Mouse (Mus musculus): Measurements from ENCODE around the gene 4931428L18Rik.
"Not testable (repeated sequence)": the region's sequence is repeated elsewhere in the genome, so short reads cannot be mapped to it uniquely, and the experiment has no call there.

Gene 4931428L18Rik

DNA sequence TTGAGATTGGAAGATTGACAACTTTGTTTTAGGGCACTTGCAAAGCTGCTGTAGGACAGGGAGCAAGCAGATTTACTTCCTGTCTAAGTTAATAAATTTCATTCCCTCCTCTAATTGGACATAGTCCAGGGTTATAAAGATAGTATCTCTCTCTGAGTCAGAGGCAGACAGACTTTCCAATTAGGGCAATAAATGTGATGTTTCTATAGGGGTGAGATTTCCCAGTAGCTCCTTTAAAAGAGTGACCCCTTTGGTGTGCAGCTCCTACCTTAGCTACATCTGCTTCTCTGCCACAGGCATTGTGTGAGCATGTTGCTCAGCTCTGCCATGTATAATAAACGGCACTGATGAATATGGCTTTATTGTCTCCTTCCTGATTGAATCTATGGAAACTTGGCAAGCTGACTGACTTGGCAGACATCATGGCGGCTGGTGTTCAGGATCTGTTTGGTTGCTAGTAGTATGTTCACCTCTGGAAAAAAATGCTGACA is 163.6 kb downstream of the 4931428L18Rik start:
- no peak for DNase-seq (ENCODE audit: low spot score in 2 of 2)

DNA sequence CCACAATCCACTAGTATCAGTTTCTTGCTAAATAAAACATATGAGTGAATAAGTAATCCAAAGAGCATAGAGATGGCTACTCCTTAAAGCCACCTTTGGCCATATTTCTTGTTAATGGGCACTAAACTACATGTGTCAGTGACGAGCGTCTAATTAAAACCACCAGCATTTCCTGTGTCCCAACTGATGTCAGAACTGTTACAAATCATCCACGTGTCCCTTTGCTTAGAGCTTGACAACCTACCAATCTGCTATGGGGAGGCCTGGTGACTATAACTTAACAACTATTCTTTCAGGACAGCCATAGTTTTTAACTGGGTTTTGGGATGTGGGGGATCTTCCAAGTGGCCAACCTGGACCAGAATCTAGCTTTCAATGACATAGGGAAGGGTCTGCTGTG is 164.3 kb downstream of the 4931428L18Rik start:
- no peak for DNase-seq (ENCODE audit: low spot score in 2 of 2)

DNA sequence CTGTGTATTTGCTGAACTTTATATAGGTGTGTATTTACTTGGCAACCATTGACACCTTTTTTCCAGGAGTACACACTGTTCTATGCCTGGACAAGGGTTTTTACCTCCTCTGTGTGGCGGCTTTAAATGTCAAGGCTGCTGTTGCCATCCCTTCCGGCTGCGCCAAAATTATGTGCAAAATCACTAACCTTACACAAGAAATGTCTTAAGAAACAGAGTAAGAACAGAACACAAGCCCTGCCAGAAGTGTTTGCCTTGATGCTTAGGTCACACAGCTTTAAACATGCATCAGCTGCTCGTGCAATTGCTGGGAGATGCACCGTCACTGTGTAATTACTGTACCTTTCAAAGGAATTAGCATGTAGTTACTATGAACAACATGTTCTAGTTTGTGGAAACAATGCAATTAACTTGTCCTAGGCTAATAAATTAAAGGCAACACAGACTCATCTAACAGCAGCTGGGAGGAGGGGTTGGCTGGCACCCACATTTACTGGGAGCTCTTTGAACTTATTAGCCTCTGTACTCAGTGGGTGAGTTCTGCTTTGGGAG is 171.0 kb downstream of the 4931428L18Rik start:
- no peak for DNase-seq (ENCODE audit: low spot score in 2 of 2)

DNA sequence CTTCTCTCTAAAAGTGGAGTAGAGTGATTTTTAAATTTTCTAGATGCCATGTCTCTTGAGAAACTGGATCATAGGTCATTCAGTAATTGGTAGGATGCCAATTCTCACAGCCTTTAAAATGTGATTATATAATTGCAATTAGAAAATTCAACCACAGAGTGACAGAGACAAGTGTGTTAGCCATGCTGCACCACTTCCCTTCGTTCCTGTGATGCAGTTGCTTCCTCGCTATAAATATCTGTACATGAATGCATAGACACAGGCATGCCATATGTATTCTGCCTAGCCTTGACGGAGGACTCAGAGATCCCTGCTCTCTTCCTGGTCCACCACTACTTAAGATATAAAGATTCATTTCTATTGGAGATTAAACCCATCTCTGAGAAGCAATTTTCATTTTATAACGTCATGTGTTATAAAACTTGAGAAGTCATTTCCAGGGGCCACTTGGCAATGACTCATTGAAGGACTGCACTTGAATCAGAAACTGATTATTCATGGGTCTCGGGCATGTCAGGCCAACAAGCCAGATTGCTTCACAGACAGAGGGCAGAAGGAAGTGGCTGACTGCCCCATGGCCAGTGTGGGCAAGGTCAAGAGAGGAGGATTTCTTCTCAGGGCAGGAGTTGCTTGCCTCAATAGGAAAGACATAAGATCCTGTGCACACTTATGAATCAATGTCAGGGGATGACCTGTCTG is 172.4 kb downstream of the 4931428L18Rik start:
- no peak for DNase-seq (ENCODE audit: low spot score in 2 of 2)

DNA sequence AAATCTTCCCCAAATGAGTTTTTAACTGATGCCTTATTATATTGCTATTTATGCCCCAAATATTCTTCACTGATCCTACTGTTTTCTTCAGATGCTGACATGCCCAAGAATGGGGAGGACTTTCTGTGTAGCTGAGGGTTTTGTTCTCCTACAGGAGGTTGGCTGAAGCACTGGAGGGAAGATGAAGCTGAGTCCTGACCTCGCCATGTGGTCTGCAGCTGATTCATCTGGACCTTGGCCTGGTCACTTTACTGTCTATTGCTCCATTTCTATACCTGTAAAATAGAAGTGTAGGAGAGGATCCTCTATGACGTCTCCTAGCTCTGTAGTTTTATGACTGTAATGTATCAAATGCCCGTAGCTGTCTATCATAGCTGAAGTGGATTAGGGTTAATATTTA is 179.3 kb downstream of the 4931428L18Rik start:
- DNase-seq (ENCODE audit: low spot score in 2 of 2): no peak

DNA sequence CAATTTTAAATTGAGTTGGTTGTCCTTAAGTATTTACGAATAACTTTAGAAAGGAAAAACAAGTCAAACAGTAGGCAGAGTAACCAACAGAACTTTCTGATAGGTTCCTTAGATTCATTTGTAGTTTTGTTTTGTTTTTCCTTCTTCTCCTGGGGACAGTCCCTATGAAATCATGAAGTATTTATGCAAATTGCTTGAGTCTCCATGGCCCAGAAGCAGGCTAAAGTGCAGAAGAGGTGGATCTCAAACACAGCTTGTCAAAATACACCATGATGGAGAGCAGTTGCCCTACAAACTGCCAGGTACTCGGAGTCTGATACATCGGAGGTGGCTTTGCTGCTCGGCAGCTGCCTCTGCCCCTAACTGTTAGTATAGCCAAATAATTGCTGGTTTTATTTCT is 179.7 kb downstream of the 4931428L18Rik start:
- DNase-seq (ENCODE audit: low spot score in 2 of 2): no peak

DNA sequence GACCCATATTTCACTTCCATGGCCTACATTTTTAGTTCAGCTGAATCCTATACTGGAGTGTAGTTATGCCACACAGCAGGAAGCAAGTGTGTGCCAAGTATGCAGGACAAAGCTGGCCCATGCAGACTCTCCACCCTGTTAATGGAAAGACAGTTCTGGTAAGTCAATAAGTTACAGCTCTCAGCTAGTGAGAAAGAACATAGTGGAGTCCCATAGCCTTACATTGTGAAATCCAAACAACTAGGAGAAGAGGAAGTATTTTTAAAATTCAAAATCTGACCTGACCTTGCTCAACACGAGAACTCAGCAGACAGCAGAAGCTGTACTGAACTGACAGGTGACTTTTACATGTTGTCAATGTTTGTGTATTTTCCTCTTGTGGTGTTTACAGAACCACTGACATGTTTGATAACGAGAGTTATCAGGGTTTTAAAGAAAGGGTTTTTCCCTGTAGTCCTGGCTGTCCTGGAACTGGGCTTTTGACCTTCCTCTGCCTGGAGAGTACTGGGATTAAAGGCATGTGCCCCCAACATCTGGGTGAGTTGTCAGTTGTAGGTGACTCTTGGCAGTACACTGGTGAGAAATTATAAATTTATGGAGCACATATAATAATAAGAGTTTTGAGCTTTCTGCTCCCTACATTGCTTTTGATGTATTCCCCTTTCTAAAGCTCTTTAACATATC is 188.5 kb downstream of the 4931428L18Rik start:
- no peak for DNase-seq (ENCODE audit: low spot score in 2 of 2)

DNA sequence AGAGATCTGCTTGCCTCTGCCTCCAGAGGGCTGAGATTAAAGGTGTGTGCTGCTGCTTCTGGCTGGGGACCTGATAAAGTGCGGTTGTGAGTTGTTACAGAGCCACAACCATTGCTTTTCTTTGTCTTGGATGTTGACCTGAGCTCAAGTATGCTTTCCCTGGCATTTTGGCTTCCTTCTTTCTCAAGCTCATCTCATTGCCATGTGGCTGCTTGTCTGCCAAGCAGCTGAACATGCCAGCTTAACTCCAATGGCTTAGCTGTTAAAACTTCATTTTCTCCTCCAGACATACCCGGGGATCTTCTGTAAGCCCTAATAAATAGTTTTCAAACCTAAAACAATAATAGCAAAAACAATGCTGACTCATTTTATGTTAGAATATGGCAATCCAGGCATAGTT is 190.1 kb downstream of the 4931428L18Rik start:
- DNase-seq (ENCODE audit: low spot score in 2 of 2): no peak

DNA sequence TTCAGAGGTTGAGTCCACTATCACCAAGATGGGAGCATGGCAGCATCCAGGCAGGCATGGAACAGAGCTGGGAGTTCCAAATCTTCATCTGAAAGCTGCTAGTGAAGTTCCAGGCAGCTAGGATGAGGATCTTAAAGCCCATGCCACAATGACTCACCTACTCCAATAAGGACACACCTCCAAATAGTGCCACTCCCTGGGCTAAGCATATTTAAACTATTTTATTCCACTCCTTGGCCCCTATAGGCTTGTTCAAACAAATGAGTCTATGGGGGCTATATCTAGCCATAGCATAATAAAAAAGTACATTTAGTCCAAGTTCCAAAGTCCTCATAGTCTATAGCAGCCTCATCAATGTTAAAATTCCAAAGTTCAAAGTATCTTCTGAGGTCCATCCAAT is 199.3 kb downstream of the 4931428L18Rik start:
- DNase-seq (ENCODE audit: low spot score in 2 of 2): no peak

DNA sequence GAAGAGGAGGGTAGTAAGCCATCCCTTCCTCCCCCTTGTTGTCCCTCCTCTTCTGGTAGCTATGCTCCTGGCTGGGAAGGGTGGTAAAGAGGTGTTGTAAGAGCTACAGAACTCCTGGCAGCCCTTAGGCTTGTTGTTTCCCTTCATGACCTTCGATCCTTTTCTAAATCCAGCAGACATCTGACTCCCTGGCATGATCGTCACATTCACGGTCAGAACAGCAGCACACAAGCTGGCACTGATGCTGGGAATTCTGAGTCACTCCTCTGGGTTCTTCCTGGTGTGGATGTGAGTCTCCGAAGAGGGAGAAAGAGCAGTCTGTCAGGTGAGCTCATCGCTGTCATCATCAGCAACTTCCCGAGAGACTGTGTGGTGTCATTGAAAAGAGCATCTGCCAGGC is 203.2 kb downstream of the 4931428L18Rik start:
- no peak for DNase-seq (ENCODE audit: low spot score in 2 of 2)

DNA sequence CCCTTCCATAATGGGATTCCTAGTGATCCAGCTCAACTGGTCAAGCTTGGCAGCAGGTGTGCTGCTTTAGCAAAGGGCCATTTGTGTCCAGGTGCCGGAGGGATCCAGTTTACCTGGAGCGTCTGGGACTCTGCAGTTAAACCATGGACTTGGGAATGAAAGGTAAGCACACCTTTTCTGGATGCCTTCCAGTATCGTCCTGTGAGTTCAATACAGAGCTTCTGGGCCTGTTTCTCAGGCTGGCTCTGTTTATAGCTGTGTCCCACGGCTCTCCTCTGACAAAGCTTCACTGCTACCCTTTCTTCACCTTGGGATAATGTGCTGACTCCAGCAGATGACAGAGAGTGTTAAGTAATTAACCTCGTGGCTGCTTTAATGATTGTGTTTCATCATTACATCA is 205.1 kb downstream of the 4931428L18Rik start:
- no peak for DNase-seq (ENCODE audit: low spot score in 2 of 2)

DNA sequence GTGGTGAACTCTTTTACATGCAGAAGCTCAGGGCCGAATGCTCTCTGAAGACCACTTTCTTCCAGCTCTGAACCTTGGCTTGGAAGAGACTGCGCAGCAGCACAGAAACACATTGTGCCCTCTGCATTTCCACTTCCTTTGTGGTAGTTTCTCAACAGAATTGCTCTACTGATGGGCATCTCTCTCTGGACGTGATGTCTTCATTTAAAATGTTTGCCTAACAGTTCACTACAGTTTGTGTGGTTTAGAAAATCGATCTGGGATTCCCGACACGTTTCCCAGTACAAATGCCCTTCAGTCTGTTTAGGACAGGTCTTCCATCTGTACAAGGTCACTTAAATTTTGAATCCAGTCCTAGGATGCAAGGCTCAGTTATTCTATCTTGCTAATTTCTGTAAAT is 206.4 kb downstream of the 4931428L18Rik start:
- no peak for DNase-seq (ENCODE audit: low spot score in 2 of 2)

DNA sequence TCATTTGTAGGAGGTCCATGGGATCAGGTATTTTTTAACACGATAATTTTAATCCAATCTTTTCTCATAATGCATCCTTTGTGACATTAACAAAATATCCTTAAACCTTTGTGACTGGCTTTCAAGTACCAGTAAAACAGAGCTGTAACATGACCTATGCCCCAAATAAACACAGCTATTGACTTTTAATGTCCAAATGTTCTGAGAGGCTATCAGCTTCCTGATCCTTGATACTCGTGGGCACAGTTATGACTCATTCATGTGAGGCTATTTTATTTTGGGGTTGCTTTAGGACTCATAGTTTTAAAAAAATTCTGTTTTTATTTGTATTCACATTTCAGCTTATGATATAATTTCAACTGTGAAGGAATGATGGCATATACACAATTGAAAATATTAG is 207.2 kb downstream of the 4931428L18Rik start:
- DNase-seq (ENCODE audit: low spot score in 2 of 2): no peak

DNA sequence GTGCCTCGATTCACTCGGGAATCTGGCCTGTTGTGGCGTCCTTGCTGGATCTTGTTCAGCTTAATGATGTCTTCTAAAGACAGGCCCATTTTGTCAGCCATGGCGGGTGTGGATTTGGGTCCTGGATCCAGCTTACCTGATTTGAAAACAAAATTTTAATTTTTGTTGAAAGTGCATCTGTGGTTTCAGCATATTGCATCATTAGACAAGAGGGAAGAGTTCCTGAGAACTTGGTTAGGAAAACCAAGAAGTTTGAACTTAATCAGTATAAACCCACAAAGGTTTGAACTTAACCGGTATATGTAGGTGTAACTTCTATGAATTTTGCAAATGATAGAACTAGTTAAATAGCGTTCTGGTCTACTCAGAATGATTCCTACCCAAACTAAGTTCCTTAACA is 244.6 kb downstream of the 4931428L18Rik start, which contains the start of gene AC153137.1:
Gene AC153137.1 (minus strand): TSS at position 101 of the 400 bp plus-strand sequence.
- DNase-seq (ENCODE audit: low spot score in 2 of 2): not testable (repeated sequence)

DNA sequence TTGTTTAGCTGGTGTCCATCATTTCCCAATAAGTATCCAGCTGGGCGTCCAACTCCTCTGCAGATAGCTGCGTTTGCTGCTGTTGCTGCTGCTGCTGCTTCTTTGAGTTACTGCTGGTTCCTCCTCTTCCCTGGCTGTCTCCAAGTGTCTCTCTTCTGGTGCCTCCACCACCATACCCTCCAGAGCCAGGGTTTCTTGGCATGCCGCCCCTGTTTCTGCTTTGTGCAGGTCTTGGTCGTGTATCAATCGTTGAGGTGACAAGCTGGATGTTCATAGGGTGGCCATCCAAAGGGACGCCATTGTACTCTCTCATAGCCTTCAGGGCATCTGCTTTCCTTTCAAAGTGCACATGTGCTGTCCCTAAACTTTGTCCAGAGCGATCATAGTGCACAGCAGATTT is 245.2 kb downstream of the 4931428L18Rik start:
- DNase-seq (ENCODE audit: low spot score in 2 of 2): not testable (repeated sequence)

DNA sequence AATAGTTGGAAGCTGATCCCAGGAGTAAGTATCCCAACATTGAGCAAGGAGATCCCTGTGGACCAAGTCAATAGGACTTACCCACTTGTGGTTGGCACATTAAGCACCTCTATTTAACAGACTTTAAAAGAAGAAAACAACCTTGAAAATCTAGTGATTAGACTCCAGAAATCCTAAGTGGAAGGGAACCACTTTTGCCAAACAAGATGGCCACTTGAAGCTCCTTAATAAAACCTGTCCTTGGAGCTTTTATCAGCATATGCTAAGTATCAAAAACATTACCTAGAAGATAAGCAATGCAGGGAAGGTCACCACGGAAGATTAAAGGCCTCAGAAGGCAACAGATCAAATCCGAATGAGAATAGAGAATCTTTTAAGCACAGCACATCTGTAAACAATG is 270.7 kb downstream of the 4931428L18Rik start:
- DNase-seq (ENCODE audit: low spot score in 2 of 2): no peak

DNA sequence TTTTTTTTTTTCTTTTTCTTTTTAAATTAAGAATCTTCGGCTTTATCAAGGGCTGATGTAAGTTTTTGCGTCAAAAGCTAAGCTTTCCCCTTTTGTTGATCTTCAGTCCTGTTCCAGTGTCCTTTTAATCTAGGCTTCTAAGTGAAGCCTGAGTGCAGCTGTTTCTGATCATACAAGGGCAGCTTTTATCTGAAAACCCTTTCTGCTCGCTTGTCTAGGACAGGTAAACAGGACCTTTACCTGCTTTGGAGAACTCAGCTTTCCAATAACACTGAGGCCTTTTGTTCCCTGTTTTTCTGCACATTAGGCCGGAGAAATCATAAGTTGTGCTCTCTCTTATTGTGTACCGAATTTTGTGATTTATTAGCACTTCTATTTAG is 272.0 kb downstream of the 4931428L18Rik start:
- DNase-seq (ENCODE audit: low spot score in 2 of 2): no peak

DNA sequence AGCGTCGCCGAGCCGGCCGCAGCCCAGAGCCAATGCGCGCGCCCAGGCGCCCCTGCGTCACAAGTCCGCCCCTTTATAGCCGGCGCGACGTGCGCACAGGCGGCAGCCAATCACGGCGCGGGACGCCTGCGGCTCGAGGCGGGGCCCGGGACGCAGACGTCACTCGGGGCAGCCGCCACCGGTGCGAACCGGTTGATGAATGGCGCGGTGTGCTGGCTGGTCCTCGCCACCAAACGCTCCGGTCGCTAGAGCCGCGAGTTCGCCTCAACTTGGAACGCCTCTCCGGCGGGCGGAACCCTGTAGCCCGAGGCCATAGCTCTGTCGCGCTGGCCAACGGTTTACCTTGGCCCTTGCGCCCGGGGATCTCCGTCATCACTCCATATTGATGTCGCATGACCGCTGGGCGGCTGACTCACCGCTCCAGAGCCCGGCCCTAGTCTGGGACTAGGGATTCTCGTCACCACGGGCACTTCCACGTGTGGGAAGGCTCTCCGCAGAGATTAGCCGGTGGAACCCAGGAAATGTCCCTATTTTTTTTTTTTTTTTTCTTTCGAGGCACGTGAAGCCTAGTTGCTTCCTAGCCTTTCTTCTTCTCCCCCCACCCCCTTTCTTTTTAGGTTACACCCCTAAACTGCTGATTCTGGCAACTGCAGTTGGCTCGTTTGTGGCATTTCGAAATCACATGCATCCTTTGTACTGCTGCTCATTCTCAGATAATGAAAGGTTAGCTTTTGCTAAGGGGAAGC is 272.6 kb downstream of the 4931428L18Rik start:
- peak; percentile 92 to 97 for DNase-seq (ENCODE audit: low spot score in 2 of 2)

DNA sequence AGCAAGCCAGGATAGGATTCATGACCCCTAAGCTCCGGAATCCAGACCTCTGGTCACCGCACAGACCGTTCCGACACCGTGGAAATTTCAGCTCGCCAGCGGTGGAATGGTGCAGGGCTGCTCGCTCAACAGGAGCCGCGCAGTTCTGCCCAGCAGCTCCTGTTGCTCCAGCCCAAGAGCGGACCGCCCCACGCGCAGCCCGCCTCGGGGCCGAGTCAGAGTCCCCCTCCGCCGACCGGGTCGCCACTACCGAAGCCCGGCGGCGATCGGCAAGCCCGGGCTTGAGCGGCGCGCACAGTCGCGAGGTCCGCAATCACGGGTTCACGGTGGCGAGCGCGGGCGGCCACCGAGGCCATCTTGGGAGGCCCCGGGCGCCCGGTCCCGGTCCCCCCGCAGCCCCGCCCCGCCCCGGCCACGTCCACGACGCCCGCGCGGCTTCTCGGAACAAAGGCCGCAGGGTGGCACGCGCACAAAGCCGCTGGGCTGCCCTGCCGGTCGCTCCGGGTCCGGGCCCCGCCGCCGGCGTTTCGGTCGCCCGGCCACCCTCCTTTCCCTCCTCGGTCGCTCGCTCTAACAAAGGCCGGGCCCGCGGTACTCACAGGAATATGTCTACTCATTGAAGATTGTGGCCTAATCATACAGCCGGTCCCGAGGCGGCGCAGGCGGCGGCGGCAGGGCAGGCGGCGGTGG is 273.4 kb downstream of the 4931428L18Rik start:
- DNase-seq (ENCODE audit: low spot score in 2 of 2): peak; percentile 71 to 80

DNA sequence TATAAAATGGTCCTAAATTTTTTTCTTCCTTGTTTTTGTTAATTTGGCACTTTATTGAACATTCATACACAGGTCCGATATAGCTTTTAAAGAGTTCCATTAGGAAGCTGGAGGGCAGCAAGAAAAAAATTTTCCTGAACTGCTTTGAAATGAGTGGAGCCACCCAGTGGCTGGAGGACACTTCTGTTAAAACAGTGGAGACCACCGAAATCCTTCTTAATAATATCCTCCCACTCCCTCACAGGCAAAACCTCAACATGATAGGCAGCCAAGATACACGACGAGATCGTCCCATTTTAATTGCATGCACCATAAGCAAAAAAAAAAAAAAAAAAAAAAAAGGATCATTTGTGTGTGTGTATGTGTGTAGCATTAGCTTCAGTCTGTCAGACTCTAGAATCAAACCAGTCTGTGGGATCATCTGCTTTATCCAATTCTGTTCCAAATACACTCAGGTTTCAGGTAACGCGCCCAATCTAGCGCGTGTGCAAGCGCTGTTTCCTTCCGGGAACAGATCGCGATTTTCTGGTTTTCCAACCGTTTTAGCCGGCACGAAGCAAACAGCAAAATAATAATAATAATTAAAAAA is 274.0 kb downstream of the 4931428L18Rik start:
- peak; percentile 14 to 48 for DNase-seq (ENCODE audit: low spot score in 2 of 2)
